36 mouse cellular contexts compared by ENCODE assay signal in genomic region chr2:58023556-58023955, GRCm38 (mm10). TPM values are rescaled to one million over a fixed set of nuclear protein-coding genes. Genes with fewer than 3 reads are reported as not detected.
"Had no signal": no experiment of that assay in that cellular context is flagged by ENCODE, and none has a peak within 500 bp of the region (broad histone marks: within the 10 kb centered on the region; RNA-seq: fewer than 3 reads in every experiment).

No protein-coding gene starts in this region.

- H3K4me1 ChIP-seq: heart, embryonic 13.5 days; heart, embryonic 15.5 days; hindbrain, embryonic 13.5 days; hindbrain, embryonic 15.5 days; kidney, embryonic 15.5 days; limb, embryonic 13.5 days; limb, embryonic 15.5 days; liver, embryonic 12.5 days had no signal

- DNase-seq: gastrocnemius, postnatal 14 days; gastrocnemius, postnatal 36 days; heart, adult 11 months; heart, adult 2 months; heart, postnatal 14 days; heart, postnatal 36 days; kidney, adult 11 months; kidney, adult 2 months; kidney, adult 9 months; kidney, postnatal 14 days; kidney, postnatal 36 days; layer of hippocampus, adult 9-11 months; layer of hippocampus, postnatal 36 days; left cerebral cortex, postnatal 4 days had no signal

- H3K9ac ChIP-seq: heart, embryonic 13.5 days; heart, embryonic 15.5 days; hindbrain, embryonic 13.5 days; hindbrain, embryonic 15.5 days; kidney, embryonic 15.5 days; limb, embryonic 13.5 days; limb, embryonic 15.5 days; liver, embryonic 12.5 days; liver, embryonic 14.5 days had no signal

- H3K36me3 ChIP-seq: heart, embryonic 13.5 days; heart, embryonic 15.5 days; hindbrain, embryonic 13.5 days; hindbrain, embryonic 15.5 days; kidney, embryonic 15.5 days; limb, embryonic 13.5 days; limb, embryonic 15.5 days; liver, embryonic 12.5 days had no signal

- H3K9me3 ChIP-seq: heart, embryonic 13.5 days; heart, embryonic 15.5 days; hindbrain, embryonic 13.5 days; hindbrain, embryonic 15.5 days; kidney, embryonic 15.5 days; limb, embryonic 13.5 days; limb, embryonic 15.5 days; liver, embryonic 12.5 days had no signal

- ATAC-seq: hindbrain, postnatal 0 days; intestine, embryonic 16.5 days; liver, embryonic 12.5 days had no signal

- H3K4me2 ChIP-seq: heart, embryonic 11.5 days; heart, embryonic 13.5 days; heart, embryonic 15.5 days; hindbrain, embryonic 13.5 days; hindbrain, embryonic 15.5 days; kidney, embryonic 15.5 days; limb, embryonic 13.5 days; limb, embryonic 15.5 days; liver, embryonic 12.5 days had no signal

- H3K4me3 ChIP-seq: heart, adult 2 months; heart, embryonic 13.5 days; heart, embryonic 15.5 days; hindbrain, embryonic 13.5 days; hindbrain, embryonic 15.5 days; kidney, embryonic 15.5 days; limb, embryonic 13.5 days; limb, embryonic 15.5 days; liver, embryonic 12.5 days had no signal

- H3K27ac ChIP-seq: heart, adult 2 months; heart, embryonic 13.5 days; heart, embryonic 15.5 days; hindbrain, embryonic 13.5 days; hindbrain, embryonic 15.5 days; hindbrain, postnatal 0 days; kidney, embryonic 15.5 days; kidney, postnatal 0 days; limb, embryonic 13.5 days; limb, embryonic 15.5 days; liver, embryonic 12.5 days; liver, embryonic 14.5 days had no signal

- H3K27me3 ChIP-seq: heart, embryonic 13.5 days; heart, embryonic 15.5 days; hindbrain, embryonic 13.5 days; hindbrain, embryonic 15.5 days; kidney, embryonic 15.5 days; limb, embryonic 13.5 days; limb, embryonic 15.5 days; liver, embryonic 12.5 days had no signal

RNA-seq across cellular contexts. Expression of gene Galnt5, which starts 25.9 kb away (rescaled TPM):
- total RNA-seq: heart, adult 2 months; layer of hippocampus, postnatal 36 days; left cerebral cortex, adult 18-20 months; left cerebral cortex, postnatal 25 days; left cerebral cortex, postnatal 4 days; liver, adult 2 months had no signal
- polyA plus RNA-seq: hindbrain, embryonic 13.5 days; liver, adult 2 months had no signal

RNA-seq across cellular contexts. Expression of gene Ermn, which starts 29.1 kb away (rescaled TPM):
- total RNA-seq: gastrocnemius, adult 8-10 months; gastrocnemius, postnatal 14 days; gastrocnemius, postnatal 36 days; heart, adult 2 months; heart, postnatal 14 days; heart, postnatal 36 days; hematopoietic stem cell, adult 5-6 weeks; liver, adult 2 months had no signal
- polyA plus RNA-seq: gonadal fat pad, adult 2 months; heart, adult 2 months; heart, embryonic 11.5 days; heart, embryonic 13.5 days; heart, embryonic 15.5 days; heart, postnatal 0 days; intestine, embryonic 14.5 days; kidney, adult 2 months; kidney, embryonic 15.5 days; kidney, postnatal 0 days; large intestine, adult 2 months; limb, embryonic 13.5 days; liver, adult 2 months; liver, embryonic 12.5 days; liver, embryonic 14.5 days had no signal
